Mouse (Mus musculus): ENCODE results near the gene Ifna16.
A peak's percentile ranks its signal among the peaks of the same experiment; 100 is the strongest.

Gene Ifna16

DNA sequence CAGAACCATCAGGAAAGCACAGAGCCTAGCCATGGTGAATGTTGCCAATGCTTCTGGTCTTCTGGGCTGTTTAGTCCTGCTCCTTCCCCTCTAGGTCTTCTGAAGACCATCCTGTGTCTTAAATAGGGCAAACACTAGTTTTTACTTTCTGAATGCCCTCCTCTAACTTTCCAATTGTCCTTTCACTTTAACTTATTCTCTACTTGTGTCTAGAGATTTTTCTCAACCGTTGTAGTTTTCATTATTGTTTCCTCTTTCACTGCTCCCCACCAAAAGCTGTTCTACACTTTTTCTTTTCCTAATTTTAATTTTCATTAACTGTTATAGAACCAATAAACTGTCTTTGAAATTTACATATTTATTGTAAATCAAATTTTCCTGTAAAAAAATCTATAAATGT is at the start of gene Ifna16:
Gene Ifna16 (minus strand): TSS at position 101 of the 400 bp plus-strand sequence.
- DNase-seq (ENCODE audit: low spot score in 2 of 2): no peak

- no peak for DNase-seq (ENCODE audit: low spot score in 2 of 2)
Observed at GRCm38 (mm10) chr4:88723497-88724090, 46.9 kb upstream of the Ifna16 start.

- DNase-seq (ENCODE audit: low spot score in 2 of 2): peak; percentile 80 to 87
Observed at GRCm38 (mm10) chr4:88721791-88722721, 45.3 kb upstream of the Ifna16 start, which contains the start of the genes Gm26566 and Klhl9. Gm26566 (plus strand) TSS chr4:88721805. Klhl9 (minus strand) TSS chr4:88722465.

- DNase-seq (ENCODE audit: low spot score in 2 of 2): no peak
Observed at GRCm38 (mm10) chr4:88718715-88719114, 42.0 kb upstream of the Ifna16 start.

DNA sequence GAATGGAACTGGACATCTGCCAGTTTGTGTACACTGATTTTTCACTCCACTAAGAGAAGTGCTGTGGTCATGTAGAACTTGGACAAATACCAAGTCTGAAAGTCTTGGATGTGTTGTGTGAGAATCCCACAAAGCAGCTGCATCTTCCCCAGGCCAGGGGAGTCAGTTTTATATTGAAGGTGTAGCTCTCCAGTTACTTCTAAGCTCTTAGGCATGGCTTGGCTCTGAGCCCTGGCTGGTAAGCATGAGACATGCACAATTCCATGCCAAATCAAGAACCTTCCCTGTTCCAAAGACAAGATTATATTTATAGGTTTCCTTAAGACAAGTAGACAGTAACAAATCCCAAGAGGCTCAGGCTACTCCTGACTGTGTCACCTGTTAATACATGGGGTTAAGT is 38.3 kb upstream of the Ifna16 start:
- DNase-seq (ENCODE audit: low spot score in 2 of 2): no peak

DNA sequence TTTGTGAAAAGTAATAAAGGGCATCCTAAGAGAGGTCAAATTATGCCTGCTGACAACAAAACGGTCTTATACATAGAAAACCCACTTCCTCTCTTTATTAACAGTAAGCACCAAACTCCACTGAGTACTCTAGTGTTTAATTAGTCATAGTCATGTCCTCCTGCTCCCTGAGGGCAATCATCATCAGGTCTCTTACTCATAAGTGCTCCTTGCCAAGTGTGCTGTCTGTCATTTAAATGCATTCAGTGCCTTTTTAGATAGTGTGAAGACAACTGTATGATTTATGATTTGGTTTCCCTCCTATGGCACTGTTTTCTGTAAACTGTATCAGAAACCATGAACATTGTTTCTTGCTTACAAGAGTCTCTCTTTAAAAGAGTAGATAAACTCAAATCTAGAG is 37.6 kb upstream of the Ifna16 start:
- DNase-seq (ENCODE audit: low spot score in 2 of 2): no peak

GRCm38 (mm10) chr4:88707128-88707826 is 30.6 kb upstream of the Ifna16 start:
- DNase-seq (ENCODE audit: low spot score in 2 of 2): no peak

GRCm38 (mm10) chr4:88705924-88706323 is 29.2 kb upstream of the Ifna16 start:
- DNase-seq (ENCODE audit: low spot score in 2 of 2): no peak

- DNase-seq (ENCODE audit: low spot score in 2 of 2): no peak
Observed at GRCm38 (mm10) chr4:88699301-88699700, 22.6 kb upstream of the Ifna16 start.

- DNase-seq (ENCODE audit: low spot score in 2 of 2): no peak
Observed at GRCm38 (mm10) chr4:88698781-88699180, 22.1 kb upstream of the Ifna16 start.

DNA sequence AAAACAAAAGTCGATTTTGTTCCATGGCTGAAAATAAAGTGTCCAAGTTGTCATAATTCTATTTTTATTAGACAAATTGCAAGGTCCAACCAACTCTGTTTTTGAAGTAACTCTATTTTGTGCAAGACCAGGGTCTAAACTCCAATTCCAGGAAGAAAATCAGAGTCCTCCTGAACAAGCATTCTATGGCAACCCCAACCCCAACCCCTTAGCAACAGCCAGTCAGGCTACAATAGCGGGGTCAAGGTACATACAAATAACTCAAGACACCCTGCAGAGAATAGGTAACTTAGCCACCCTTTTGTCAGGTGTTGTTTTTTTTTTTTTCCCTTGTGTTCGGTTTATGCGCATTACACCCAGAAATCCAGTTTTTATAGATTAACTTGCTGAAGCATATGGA is 21.0 kb upstream of the Ifna16 start:
- DNase-seq (ENCODE audit: low spot score in 2 of 2): no peak

DNA sequence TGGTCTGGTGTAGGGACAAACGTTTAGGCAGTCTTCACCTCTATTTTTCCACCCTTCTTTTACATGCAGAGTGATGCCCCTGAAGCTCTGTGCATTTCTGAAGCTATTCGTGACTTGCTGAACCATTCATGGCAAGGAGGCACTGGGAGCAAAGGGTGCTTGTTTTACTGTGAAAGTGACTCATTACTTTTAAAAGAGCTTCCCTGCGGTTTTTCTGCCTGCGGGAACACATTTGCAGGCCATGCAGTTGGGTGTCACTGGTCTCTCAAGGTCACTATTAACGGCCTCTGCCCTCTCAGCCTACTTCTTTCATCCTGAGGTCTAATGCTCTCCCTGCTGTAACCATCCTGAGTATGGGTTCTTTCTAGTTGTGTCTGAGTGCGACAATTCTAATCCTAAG is 20.4 kb upstream of the Ifna16 start:
- no peak for DNase-seq (ENCODE audit: low spot score in 2 of 2)

- peak; percentile 42 to 82 for DNase-seq (ENCODE audit: low spot score in 2 of 2)
Observed at GRCm38 (mm10) chr4:88696237-88696884, 19.6 kb upstream of the Ifna16 start.

GRCm38 (mm10) chr4:88693392-88693791 is 16.7 kb upstream of the Ifna16 start:
- DNase-seq (ENCODE audit: low spot score in 2 of 2): no peak

DNA sequence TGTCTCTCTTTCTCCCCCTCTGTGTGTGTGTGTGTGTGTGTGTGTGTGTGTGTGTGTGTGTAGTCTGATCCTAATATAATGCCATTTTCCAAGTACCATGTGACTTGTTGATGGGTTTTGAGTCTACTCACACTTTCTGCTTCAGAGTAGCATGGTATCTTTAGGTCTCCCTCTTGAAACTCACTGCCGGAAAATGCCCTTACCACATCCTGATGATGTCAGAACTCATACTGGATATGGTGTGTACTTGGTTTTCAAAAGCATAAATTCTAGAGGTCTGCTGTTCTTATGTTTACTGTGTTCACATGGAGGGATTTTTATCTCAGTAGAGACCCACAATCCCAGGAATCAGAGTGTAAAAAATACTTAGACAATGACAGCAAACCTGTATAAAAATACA is 15.8 kb upstream of the Ifna16 start:
- no peak for DNase-seq (ENCODE audit: low spot score in 2 of 2)

DNA sequence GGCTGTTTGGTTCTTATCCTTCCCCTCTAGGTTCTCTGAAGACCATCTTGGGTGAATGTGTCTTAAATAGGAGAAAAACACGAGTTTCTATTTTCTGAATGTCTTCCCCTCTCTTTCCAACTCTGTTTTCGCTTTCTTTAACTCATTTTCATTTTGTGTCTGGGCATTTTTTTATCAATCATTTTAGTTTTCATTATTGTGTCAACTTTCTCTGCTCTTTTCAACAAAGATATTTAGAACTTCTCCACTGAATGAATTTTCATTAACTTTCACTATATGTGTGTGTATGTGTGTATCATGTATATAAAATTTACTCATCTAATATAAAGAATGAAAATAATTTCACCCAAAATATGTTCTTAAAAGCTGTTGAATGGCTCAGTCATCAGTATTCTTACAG is 14.5 kb upstream of the Ifna16 start, which contains the start of gene Ifnab:
Gene Ifnab (minus strand): TSS at position 101 of the 400 bp plus-strand sequence.
- no peak for DNase-seq (ENCODE audit: low spot score in 2 of 2)

DNA sequence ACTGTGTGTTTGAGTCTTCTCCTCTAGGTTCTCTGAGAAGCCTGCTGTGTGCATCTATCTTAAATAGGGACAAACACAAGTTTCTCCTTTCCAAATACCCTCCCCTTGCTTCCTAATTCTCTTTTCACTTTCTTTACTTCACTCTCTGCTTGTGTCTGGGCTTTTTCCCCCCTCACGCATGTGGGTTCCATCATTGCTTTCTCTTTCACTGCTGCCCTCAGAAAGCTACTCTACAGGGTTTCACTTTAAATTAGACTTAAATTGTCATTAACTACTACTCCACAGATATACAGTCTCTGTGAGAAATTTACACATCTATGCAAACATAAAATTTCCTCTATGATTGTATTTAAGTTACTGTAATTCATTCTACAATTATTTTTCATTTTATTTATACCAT is 7.1 kb upstream of the Ifna16 start, which contains the start of gene Ifna2:
Gene Ifna2 (minus strand): TSS at position 101 of the 400 bp plus-strand sequence.
- no peak for DNase-seq (ENCODE audit: low spot score in 2 of 2)

DNA sequence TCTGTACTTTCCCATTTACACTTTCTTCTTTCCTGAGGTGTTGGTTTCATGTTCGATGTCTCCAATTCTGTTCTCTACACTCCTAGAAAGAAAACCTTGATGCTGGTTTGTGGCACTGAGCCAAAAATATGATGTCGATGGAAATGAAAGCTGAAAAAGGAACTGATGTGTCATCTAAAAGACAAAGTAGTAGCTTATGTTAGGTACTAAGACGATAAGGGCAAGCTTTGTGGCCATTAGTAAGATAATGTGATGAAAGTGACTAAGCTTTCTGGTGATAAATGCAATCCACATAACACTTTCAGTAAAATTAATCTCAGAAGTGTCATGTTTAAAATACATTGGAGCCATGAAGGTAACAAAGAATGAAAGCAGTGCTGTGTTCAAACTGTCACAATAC is 4.6 kb upstream of the Ifna16 start:
- no peak for DNase-seq (ENCODE audit: low spot score in 2 of 2)

GRCm38 (mm10) chr4:88680362-88680761 is 3.6 kb upstream of the Ifna16 start:
- peak in 1 of 2 experiments; percentile 18 for DNase-seq (ENCODE audit: low spot score in 2 of 2)

DNA sequence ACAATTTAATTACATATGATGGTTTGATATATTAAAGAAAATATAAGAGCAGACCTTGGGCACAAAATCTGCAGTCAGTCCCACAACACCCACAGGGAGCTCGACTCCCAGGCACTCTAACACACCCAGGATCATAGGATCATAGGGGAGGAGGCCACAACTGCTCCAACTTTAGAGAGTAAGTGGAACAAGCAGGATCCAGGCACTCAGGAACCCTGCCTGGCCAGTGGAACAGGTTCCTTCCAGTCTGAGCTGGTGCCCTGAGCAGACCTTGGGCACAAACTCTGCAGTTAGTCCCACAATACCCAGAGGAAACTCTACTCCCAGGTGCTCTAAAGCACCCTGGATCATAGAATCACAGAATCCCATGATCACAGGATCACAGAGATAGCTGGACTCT is 21.3 kb downstream of the Ifna16 start:
- DNase-seq (ENCODE audit: low spot score in 2 of 2): no peak

DNA sequence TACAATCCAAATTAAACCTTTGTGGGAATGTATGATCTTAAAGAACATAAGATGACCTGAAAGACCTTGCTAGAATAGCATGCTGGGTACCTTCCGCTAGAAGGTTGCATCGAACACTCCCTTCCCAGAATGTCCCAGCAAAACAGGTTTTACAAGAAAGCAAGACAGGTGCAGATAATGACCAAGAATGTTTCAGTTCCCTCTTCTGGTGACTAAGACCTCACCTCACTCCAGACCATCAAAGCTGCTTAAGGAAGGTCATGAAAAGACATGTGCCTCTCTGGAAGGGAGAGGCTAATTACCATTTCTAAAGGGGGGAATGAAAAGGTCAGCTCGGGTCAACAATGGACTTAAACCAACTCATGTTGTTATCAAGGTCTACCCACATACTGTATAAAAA is 23.1 kb downstream of the Ifna16 start:
- no peak for DNase-seq (ENCODE audit: low spot score in 2 of 2)

DNA sequence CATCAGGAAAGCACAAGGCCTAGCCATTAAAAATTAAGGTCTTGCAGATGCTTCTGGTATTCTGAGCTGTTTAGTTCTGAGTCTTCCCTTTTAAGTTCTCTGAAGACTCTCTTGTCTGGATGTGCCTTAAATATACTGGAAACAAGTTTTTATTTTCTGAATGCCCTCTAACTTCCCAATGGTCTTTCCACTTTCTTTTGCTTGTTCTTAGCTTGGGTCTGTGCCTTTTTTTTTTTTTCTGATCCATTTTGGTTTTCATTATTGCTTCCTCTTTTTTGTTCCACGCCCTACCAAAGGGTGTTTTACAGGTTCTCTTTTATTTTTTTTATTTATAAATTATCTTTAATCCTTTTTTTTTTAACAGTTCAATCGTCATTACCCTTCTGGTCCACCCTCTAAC is 32.4 kb downstream of the Ifna16 start, which contains the start of gene Ifna13:
Gene Ifna13 (minus strand): TSS at position 101 of the 400 bp plus-strand sequence.
- no peak for DNase-seq (ENCODE audit: low spot score in 2 of 2)
